Mouse (Mus musculus) 416B (cell line): ENCODE results near the gene Iqck.
A peak's percentile ranks its signal among the peaks of the same experiment; 100 is the strongest.

Experiments used
- DNase-seq: peaks from one replicate; pipeline ENCODE4 v3.0.0; 2011; ENCODE audit warnings: low read depth

Gene Iqck

GRCm38 (mm10) chr7:118855171-118855876, at the start of gene Iqck:
TSS of gene Iqck (plus strand) at chr7:118855752.
- peak; percentile 88 for DNase-seq

- no peak for DNase-seq
Observed at GRCm38 (mm10) chr7:118806631-118807411, 48.7 kb upstream of the Iqck start.

DNA sequence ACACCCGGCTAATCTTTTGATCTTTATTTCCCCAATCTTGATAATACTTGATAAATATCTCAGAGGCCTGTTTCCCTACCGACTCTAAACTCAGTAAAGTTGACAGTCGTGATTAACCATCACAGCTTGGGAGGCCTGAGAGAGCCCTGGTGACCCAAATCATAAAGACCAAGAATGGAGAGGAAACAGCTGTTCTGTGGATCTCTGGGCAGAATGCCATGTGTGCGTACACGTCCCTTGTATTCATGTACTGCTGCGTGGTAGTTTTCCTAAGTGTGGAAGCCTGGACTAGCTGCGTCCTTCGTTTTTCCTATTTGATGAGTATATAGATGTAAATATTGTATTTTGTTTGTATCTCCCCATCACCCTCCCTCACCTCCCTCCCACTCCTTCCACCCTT, 47.7 kb upstream of the Iqck start:
- no peak for DNase-seq

DNA sequence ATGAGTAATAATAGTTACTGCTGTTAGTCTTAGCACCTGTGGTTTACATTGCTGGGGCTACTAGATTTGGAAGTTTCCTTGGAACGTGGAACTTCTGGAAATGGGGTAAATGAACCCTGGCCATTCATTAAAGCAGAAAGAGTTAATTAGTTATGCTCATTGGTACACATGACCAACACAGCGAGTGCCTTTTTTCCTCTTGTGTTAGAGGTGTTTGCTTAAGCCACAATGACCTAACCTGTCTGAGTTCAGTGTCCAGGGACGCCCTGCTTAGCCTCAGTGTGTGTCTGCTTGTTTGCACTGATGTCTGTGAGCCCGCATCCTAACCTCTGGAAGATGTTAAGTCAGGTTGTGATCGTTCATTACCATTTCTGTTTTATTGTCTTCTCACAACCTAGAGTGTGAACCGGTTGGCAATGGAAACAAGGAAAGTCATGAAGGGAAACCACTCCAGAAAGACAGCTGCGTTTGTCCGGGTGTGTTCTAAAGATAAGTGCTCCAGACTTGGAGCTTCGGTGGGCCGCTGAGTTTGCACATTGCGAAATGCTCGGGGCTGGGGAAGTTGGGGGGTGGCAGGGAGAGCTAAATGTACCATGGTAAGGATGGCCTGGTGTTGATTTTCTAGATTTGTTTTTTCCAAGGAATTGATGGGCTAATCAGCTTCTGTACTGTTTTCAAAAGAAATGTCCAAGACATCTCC, 44.0 kb upstream of the Iqck start:
- peak; percentile 51 for DNase-seq

GRCm38 (mm10) chr7:118813592-118813991, 42.0 kb upstream of the Iqck start:
- DNase-seq, result no peak

DNA sequence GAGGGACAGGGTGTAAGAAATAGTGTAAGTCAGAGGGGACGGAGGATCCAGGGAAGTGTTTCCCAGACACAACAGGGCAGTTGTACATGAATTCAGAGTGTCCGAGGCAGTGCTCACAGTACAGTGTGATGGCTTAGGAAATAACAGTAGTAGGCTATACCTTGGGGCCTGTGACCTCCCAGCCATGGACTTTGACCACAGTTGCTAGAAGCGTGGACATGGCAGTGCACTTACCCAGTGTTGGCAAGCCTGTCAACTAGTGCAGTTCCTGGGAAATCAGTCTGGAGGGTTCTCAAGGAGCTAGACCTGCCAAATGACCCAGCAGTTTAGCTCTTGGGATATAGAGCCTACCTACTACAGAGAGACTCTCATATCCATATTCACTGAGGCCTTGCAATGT, 39.3 kb upstream of the Iqck start:
- DNase-seq, result no peak

GRCm38 (mm10) chr7:118817741-118818140, 37.8 kb upstream of the Iqck start:
- DNase-seq, result no peak

DNA sequence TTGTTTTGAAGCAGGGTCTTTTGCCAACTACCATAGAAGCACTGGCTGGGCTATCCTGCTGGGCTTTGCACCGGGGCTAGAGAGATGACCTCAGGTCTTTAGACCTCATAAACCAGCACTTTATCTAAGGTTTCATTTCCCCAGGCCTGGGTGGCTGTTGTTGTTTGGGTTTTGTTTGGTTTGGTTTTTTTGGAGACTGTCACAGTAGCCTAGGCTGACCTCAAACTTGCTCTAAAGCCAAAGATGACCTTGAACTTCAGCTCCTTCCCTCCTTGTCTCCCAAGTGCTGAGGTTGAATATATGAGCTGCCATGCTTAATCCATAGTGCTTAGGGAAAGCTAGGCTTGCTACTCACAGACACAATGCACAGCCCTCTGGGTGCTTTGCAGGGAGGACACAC, 35.9 kb upstream of the Iqck start:
- DNase-seq, result no peak

DNA sequence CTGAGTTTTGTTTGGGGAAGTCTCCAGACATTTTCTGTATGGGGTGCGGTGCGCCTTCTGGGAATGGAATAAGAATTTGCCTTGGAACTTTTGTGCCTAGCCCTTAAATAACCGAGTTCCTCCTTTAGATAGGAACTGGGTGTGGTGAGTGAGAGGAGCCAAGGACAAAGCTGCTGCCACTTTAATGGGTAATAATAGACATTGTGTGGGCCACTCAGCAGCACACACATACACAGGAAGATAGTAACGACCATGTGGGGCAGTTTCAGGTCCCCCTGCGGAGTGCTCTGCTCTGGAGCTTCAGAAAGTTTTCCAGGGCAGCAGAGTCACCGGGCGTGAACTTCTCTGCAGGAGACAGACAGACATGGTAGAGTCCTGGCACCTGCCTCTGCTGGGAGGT, 34.2 kb upstream of the Iqck start:
- no peak for DNase-seq

- no peak for DNase-seq
Observed at GRCm38 (mm10) chr7:118821887-118822556, 33.5 kb upstream of the Iqck start.

DNA sequence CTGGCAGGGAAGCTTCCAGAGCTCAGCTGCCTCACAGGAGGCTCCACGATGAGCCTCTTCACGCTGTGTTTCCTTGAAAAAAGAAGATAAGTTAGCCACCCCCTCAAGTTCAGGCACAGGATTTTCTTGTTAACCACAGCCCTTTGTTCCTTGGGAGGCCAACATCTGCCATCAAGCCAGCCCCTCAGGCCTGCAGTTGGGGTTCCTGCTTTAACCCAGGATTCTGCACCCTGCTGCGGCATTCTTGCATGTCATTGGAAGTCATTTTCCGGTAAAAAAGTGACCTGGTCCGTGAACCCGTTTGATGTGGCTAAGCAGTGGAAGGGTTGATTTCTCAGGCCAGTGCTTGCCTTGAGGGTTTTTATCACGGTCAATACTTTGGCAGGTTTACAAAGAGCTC, 31.1 kb upstream of the Iqck start:
- no peak for DNase-seq

GRCm38 (mm10) chr7:118827975-118828416, 27.6 kb upstream of the Iqck start:
- DNase-seq, result peak; percentile 83

- DNase-seq, result no peak
Observed at GRCm38 (mm10) chr7:118837901-118838300, 17.7 kb upstream of the Iqck start.

GRCm38 (mm10) chr7:118841030-118841745, 14.4 kb upstream of the Iqck start:
- no peak for DNase-seq

DNA sequence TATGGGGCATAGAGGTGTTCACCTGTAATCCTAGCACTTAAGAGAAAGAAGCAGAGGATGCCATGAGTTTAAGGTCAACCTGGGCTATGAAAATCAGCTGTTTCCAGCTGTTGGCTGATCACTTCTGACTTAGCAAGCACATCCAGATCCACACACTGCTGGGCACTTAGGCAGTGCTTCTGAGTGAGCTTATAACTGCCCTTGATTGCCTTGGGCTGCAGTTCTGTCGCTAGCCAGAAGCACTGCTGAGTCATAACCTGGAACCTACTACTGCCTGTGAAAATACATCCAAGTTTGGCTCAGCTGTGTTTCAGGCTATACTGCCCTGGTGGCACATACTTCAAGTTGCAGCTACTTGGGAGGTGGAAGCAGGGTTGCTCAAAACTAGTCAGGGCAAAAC, 13.8 kb upstream of the Iqck start:
- peak; percentile 60 for DNase-seq

GRCm38 (mm10) chr7:118842938-118843337, 12.6 kb upstream of the Iqck start:
- peak; percentile 21 for DNase-seq

DNA sequence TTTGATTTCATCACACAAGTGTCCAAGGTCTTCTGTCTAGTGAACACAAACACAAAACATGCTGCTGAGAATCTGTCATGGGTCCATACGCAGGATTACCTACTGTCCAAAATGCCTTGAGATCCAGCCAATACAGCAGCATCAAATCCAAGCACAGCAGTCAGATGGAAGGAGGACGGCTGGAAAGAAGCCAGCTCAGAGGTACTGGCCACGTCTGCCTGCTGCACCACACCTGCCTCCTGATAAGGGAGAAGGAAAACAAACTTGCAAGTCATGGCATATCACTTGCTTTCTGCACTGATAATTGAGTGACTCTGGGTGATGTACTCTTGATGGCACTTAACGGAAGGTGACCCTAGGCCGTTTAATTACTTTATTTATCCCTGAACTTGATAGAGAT, 10.4 kb upstream of the Iqck start:
- no peak for DNase-seq

DNA sequence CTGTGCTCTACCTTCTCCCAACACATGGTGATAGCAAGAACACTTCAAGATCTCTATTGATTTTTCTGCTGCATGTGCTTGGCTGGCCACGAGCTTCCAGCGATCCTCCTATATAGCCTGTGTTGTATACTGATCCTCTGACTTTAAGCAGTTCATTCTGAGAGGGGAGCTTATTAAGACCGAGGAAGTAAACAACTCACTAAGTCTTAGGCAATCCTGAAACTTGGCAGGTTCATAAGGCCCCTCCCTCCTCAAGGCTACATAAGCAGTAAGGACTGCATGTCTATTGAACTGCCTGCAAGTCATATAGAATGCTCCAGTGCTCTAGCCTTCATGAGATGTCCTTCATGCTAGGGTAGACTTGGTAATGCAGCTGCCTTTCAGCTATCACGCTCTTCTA, 9.2 kb upstream of the Iqck start:
- DNase-seq, result peak; percentile 20

GRCm38 (mm10) chr7:118848796-118849195, 6.8 kb upstream of the Iqck start:
- no peak for DNase-seq

GRCm38 (mm10) chr7:118849543-118850250, 5.9 kb upstream of the Iqck start:
- DNase-seq, result no peak

GRCm38 (mm10) chr7:118850676-118851290, 4.8 kb upstream of the Iqck start:
- DNase-seq, result peak; percentile 36
